Mouse (Mus musculus) hindbrain, embryonic 15.5 days (tissue): ENCODE results near the gene Sh3bp1. TPM values are rescaled to one million over a fixed set of nuclear protein-coding genes. Genes with fewer than 3 reads are reported as not detected.

ENCODE experiments used
- ATAC-seq: fragments of 200-750 bp; cut with Nextera tagmentation; 2 replicates; pipeline ENCODE4 v1.8.0; 2017; ENCODE audit warnings: low read depth, moderate number of reproducible peaks, moderate TSS enrichment; ENCODE audit not compliant: low FRiP score
- H3K27ac ChIP-seq: fragments of 300-500 bp; sonication (generic); replicated peaks from 2 replicates; pipeline ENCODE4 v1.5.1; 2015; ENCODE audit warnings: mild to moderate bottlenecking, inconsistent platforms
- H3K27me3 ChIP-seq: fragments of 300-500 bp; sonication (generic); 2 replicates; pipeline ENCODE4 v1.6.1; 2015; ENCODE audit warnings: control low read depth, inconsistent platforms
- H3K36me3 ChIP-seq: fragments of 300-500 bp; sonication (generic); 2 replicates; pipeline ENCODE4 v1.6.1; 2015; ENCODE audit warnings: control low read depth, inconsistent platforms
- H3K4me1 ChIP-seq: fragments of 300-500 bp; sonication (generic); replicated peaks from 2 replicates; pipeline ENCODE4 v1.6.1; 2015; ENCODE audit warnings: control low read depth, inconsistent platforms
- H3K4me2 ChIP-seq: fragments of 300-500 bp; sonication (generic); 2 replicates; pipeline ENCODE4 v1.6.1; 2015; ENCODE audit warnings: moderate library complexity, mild to moderate bottlenecking, inconsistent platforms
- H3K4me3 ChIP-seq: fragments of 300-500 bp; sonication (generic); 2 replicates; pipeline ENCODE4 v1.5.1; 2015; ENCODE audit warnings: mild to moderate bottlenecking, inconsistent platforms
- H3K9ac ChIP-seq: fragments of 300-500 bp; sonication (generic); 2 replicates; pipeline ENCODE4 v1.6.1; 2015; ENCODE audit warnings: inconsistent platforms
- H3K9me3 ChIP-seq: fragments of 300-500 bp; sonication (generic); 2 replicates; pipeline ENCODE4 v1.6.1; 2016; ENCODE audit warnings: control low read depth, inconsistent platforms
- WGBS: fragments of 180-500 bp; shearing (Covaris S2); methylation state at CpG from one replicate; pipeline ENCODE4 v1.1.7; 2015; 5-methylcytosine and 5-hydroxymethylcytosine counted together
- microRNA-seq: library from miRNA; unstranded; fragments of <30 nt; microRNA quantifications from one replicate; pipeline ENCODE4, GENCODE M21; 2016
- polyA plus RNA-seq: library from polyadenylated mRNA; unstranded; fragments of >200 nt; fragmentation: Nextera tagmentation; extraction: Ambion mirVana; gene quantifications from 2 replicates; pipeline ENCODE4 v1.2.1, GENCODE M21; 2015

Gene Sh3bp1
- polyA plus RNA-seq, 1 experiment from 2014 or later = 4.2 TPM

GRCm38 (mm10) chr15:78957021-78957420, 57.5 kb downstream of the Sh3bp1 start:
- Histone ChIP-seq H3K9ac (no peak overlapping the region), H3K4me2 (no peak overlapping the region), H3K9me3 (no peaks in the 10 kb centered on the region), H3K27me3 (no peaks in the 10 kb centered on the region), H3K27ac (no peak overlapping the region), H3K4me3 (no peak overlapping the region), H3K36me3 (peaks cover 23% of the 10 kb centered on the region), H3K4me1 (no peaks in the 10 kb centered on the region)
- WGBS = 78% methylated on average over 15 of the region's 15 CpGs
- ATAC-seq = no peak

GRCm38 (mm10) chr15:78959537-78959936, 60.0 kb downstream of the Sh3bp1 start:
- WGBS = 89% methylated on average over 11 of the region's 11 CpGs
- H3K36me3 ChIP-seq = peaks cover 18% of the 10 kb centered on the region
- ATAC-seq = no peak
- H3K4me2 ChIP-seq = no peak overlapping the region
- no peaks in the 10 kb centered on the region for H3K9me3 ChIP-seq
- no peak overlapping the region for H3K27ac ChIP-seq
- no peak overlapping the region for H3K9ac ChIP-seq
- 0 out of 2 replicates have a peak, but pooled peaks cover 2% of the 10 kb centered on the region for H3K4me1 ChIP-seq
- no peaks in the 10 kb centered on the region for H3K27me3 ChIP-seq
- H3K4me3 ChIP-seq = no peak overlapping the region

GRCm38 (mm10) chr15:78960088-78960487, 60.5 kb downstream of the Sh3bp1 start:
- Histone ChIP-seq H3K4me3 (no peak overlapping the region), H3K36me3 (peaks cover 18% of the 10 kb centered on the region), H3K4me1 (0 out of 2 replicates have a peak, but pooled peaks cover 2% of the 10 kb centered on the region), H3K4me2 (no peak overlapping the region), H3K27ac (no peak overlapping the region), H3K9me3 (no peaks in the 10 kb centered on the region), H3K27me3 (no peaks in the 10 kb centered on the region), H3K9ac (no peak overlapping the region)
- WGBS = 85% methylated on average over 4 of the region's 4 CpGs
- no peak for ATAC-seq

Small RNAs within 50 kb of the gene (microRNA-seq; reads per million reads assigned to microRNA genes)
- gene Mir6955 = not detected

Other genes starting within 250 kb of the Sh3bp1 start
- gene Elfn2, start 181.0 kb upstream of the Sh3bp1 start, polyA plus RNA-seq = 10.6 and 11.7 TPM in 2 replicates
- 21.5 and 42.1 TPM in 2 replicates for gene Mfng, start 126.3 kb upstream of the Sh3bp1 start, polyA plus RNA-seq
- 2.4 and 2.6 TPM in 2 replicates for gene Card10, start 96.7 kb upstream of the Sh3bp1 start, polyA plus RNA-seq
- gene Cdc42ep1, start 57.1 kb upstream of the Sh3bp1 start, polyA plus RNA-seq = 14.7 and 15.5 TPM in 2 replicates
- 0.68 TPM in 1 of 2 replicates, not detected in the other for gene Lgals2, start 44.2 kb upstream of the Sh3bp1 start, polyA plus RNA-seq
- gene Gga1, start 22.6 kb upstream of the Sh3bp1 start, polyA plus RNA-seq = 44.7 and 51.9 TPM in 2 replicates
- gene Gm49510, start 101 bp upstream of the Sh3bp1 start, polyA plus RNA-seq = not detected in 2 replicates
- 96.1 and 110 TPM in 2 replicates for gene Pdxp, start 14.2 kb downstream of the Sh3bp1 start, polyA plus RNA-seq
- 113 and 134 TPM in 2 replicates for gene Lgals1, start 27.0 kb downstream of the Sh3bp1 start, polyA plus RNA-seq
- gene Nol12, start 35.2 kb downstream of the Sh3bp1 start, polyA plus RNA-seq = 57.3 and 69.1 TPM in 2 replicates
- gene Triobp, start 48.0 kb downstream of the Sh3bp1 start, polyA plus RNA-seq = 42.7 and 43.3 TPM in 2 replicates
- 214 and 226 TPM in 2 replicates for gene H1f0, start 128.7 kb downstream of the Sh3bp1 start, polyA plus RNA-seq
- gene Galr3, start 142.1 kb downstream of the Sh3bp1 start, polyA plus RNA-seq = 0.13 and 0.38 TPM in 2 replicates
- gene Ankrd54, start 163.1 kb downstream of the Sh3bp1 start, polyA plus RNA-seq = 56.0 and 59.7 TPM in 2 replicates
- gene Eif3l, start 175.4 kb downstream of the Sh3bp1 start, polyA plus RNA-seq = 167 and 177 TPM in 2 replicates
- gene Micall1, start 209.1 kb downstream of the Sh3bp1 start, polyA plus RNA-seq = 12.4 and 15.0 TPM in 2 replicates
- 253 and 258 TPM in 2 replicates for gene Polr2f, start 241.2 kb downstream of the Sh3bp1 start, polyA plus RNA-seq
- gene 1700088E04Rik, start 241.5 kb downstream of the Sh3bp1 start, polyA plus RNA-seq = 17.2 and 22.0 TPM in 2 replicates